Mouse (Mus musculus): Measurements from ENCODE around the gene Efhd1.

The Efhd1 gene

GRCm38 (mm10) chr1:87264134-87265006, at the start of gene Efhd1:
TSS of gene Efhd1 (plus strand) at chr1:87264363.
- DNase-seq = peak in 1 of 2 experiments; percentile 15

GRCm38 (mm10) chr1:87214748-87215147, 49.4 kb upstream of the Efhd1 start:
- no peak for DNase-seq

GRCm38 (mm10) chr1:87217938-87218337, 46.2 kb upstream of the Efhd1 start:
- no peak for DNase-seq

- DNase-seq = no peak
Measured at GRCm38 (mm10) chr1:87225739-87226138, 38.4 kb upstream of the Efhd1 start.

- DNase-seq = no peak
Measured at GRCm38 (mm10) chr1:87226409-87227159, 37.6 kb upstream of the Efhd1 start.

- DNase-seq = no peak
Measured at GRCm38 (mm10) chr1:87227160-87227550, 37.0 kb upstream of the Efhd1 start.

GRCm38 (mm10) chr1:87230606-87231005, 33.6 kb upstream of the Efhd1 start:
- no peak for DNase-seq

GRCm38 (mm10) chr1:87232197-87232596, 32.0 kb upstream of the Efhd1 start:
- no peak for DNase-seq

- no peak for DNase-seq
Measured at GRCm38 (mm10) chr1:87239056-87239455, 25.1 kb upstream of the Efhd1 start.

GRCm38 (mm10) chr1:87243021-87243420, 21.1 kb upstream of the Efhd1 start:
- DNase-seq = no peak

GRCm38 (mm10) chr1:87245430-87245829, 18.7 kb upstream of the Efhd1 start:
- no peak for DNase-seq

GRCm38 (mm10) chr1:87245929-87246815, 18.0 kb upstream of the Efhd1 start:
- peak; percentile 63 to 81 for DNase-seq

GRCm38 (mm10) chr1:87252040-87252609, 12.0 kb upstream of the Efhd1 start:
- DNase-seq = no peak

GRCm38 (mm10) chr1:87255173-87255572, 9.0 kb upstream of the Efhd1 start:
- DNase-seq = no peak

- DNase-seq = no peak
Measured at GRCm38 (mm10) chr1:87257691-87258090, 6.5 kb upstream of the Efhd1 start.

- no peak for DNase-seq
Measured at GRCm38 (mm10) chr1:87258484-87258883, 5.7 kb upstream of the Efhd1 start.

- DNase-seq = no peak
Measured at GRCm38 (mm10) chr1:87259316-87259715, 4.8 kb upstream of the Efhd1 start.

- DNase-seq = no peak
Measured at GRCm38 (mm10) chr1:87263257-87263656, 906 bp upstream of the Efhd1 start.

- DNase-seq = no peak
Measured at GRCm38 (mm10) chr1:87263796-87264133, 398 bp upstream of the Efhd1 start.

- no peak for DNase-seq
Measured at GRCm38 (mm10) chr1:87265200-87265599, 1.0 kb downstream of the Efhd1 start.

- DNase-seq = no peak
Measured at GRCm38 (mm10) chr1:87266296-87267090, 2.3 kb downstream of the Efhd1 start.

GRCm38 (mm10) chr1:87270204-87270603, 6.0 kb downstream of the Efhd1 start:
- DNase-seq = no peak

Measured in lung, postnatal 4 days (tissue).